Mouse (Mus musculus) C2C12 (cell line): Measurements from ENCODE around the gene Abca4.

Experiments used
- CTCF ChIP-seq: IDR thresholded peaks from one replicate; pipeline ENCODE4 v1.5.1; 2011; ENCODE audit not compliant: control insufficient read depth, insufficient read depth, insufficient read length
- MAX ChIP-seq: IDR thresholded peaks from one replicate; pipeline ENCODE4 v1.6.1; 2011; ENCODE audit warnings: mild to moderate bottlenecking, control low read depth
- MYOD1 ChIP-seq: IDR thresholded peaks from one replicate; pipeline ENCODE4 v1.6.1; 2011; ENCODE audit warnings: low read depth; ENCODE audit not compliant: control insufficient read depth, insufficient read length
- USF1 ChIP-seq: IDR thresholded peaks from one replicate; pipeline ENCODE4 v1.6.1; 2011; ENCODE audit warnings: low read depth, mild to moderate bottlenecking, control low read depth, moderate library complexity

GRCm38 (mm10) chr3:122200447-122200846 lies 156.2 kb downstream of the Abca4 start:
- TF ChIP-seq CTCF: no peak
- TF ChIP-seq MAX: no peak
- TF ChIP-seq USF1: no peak
- no peak for TF ChIP-seq MYOD1
